Mouse (Mus musculus): ENCODE data around the gene Zfp979. TPM values are rescaled to one million over a fixed set of nuclear protein-coding genes. Genes with fewer than 3 reads are reported as not detected.
"Not testable (repeated sequence)": the region's sequence is repeated elsewhere in the genome, so short reads cannot be mapped to it uniquely, and the experiment has no call there.

Gene Zfp979
- polyA plus RNA-seq, 1 experiment from 2014 or later, result 3.2 TPM

- 58% methylated on average over 2 of the region's 2 CpGs for WGBS
- no peak overlapping the region for H3K9ac ChIP-seq (ENCODE audit: low read depth, low read length)
Measured at GRCm38 (mm10) chr4:147598831-147599230, 43.5 kb downstream of the Zfp979 start.

GRCm38 (mm10) chr4:147597685-147598084 lies 44.6 kb downstream of the Zfp979 start:
- Histone ChIP-seq H3K27ac (ENCODE audit: low read depth, low read length) (no peak overlapping the region), H3K27me3 (ENCODE audit: control insufficient read depth, insufficient read depth, low read length) (no peaks in the 10 kb centered on the region), H3K9ac (ENCODE audit: low read depth, low read length) (no peak overlapping the region), H3K4me1 (replicated peaks; ENCODE audit: control insufficient read depth, insufficient read depth, low read length) (no peaks in the 10 kb centered on the region), H3K36me3 (ENCODE audit: control insufficient read depth, insufficient read depth, low read length) (no peaks in the 10 kb centered on the region), H3K4me3 (ENCODE audit: low read depth, low read length) (no peak overlapping the region), H3K4me2 (replicated peaks; ENCODE audit: low read depth, low read length) (no peak overlapping the region), H3K9me3 (ENCODE audit: control insufficient read depth, low read length) (peaks cover 3% of the 10 kb centered on the region; the same call in 1 of the 2 replicates)
- no peak for DNase-seq (ENCODE audit: low spot score)
- 55% methylated on average over 1 of the region's 1 CpGs for WGBS
- no peak for ATAC-seq (ENCODE audit: low FRiP score)

More at GRCm38 (mm10) chr4:147598831-147599230, 43.5 kb downstream of the Zfp979 start:
- Histone ChIP-seq H3K4me1 (replicated peaks; ENCODE audit: control insufficient read depth, insufficient read depth, low read length) (no peaks in the 10 kb centered on the region), H3K9me3 (ENCODE audit: control insufficient read depth, low read length) (peaks cover 3% of the 10 kb centered on the region; the same call in 1 of the 2 replicates), H3K4me2 (replicated peaks; ENCODE audit: low read depth, low read length) (no peak overlapping the region), H3K4me3 (ENCODE audit: low read depth, low read length) (no peak overlapping the region), H3K27ac (ENCODE audit: low read depth, low read length) (no peak overlapping the region), H3K27me3 (ENCODE audit: control insufficient read depth, insufficient read depth, low read length) (no peaks in the 10 kb centered on the region), H3K36me3 (ENCODE audit: control insufficient read depth, insufficient read depth, low read length) (no peaks in the 10 kb centered on the region)
- DNase-seq (ENCODE audit: low spot score) (no peak), ATAC-seq (ENCODE audit: low FRiP score) (peak; percentile 35; the same call in 1 of the 2 replicates)

GRCm38 (mm10) chr4:147594630-147595029 lies 47.7 kb downstream of the Zfp979 start:
- not testable (repeated sequence) for H3K27ac ChIP-seq (ENCODE audit: low read depth, low read length); H3K4me3 ChIP-seq (ENCODE audit: low read depth, low read length); H3K4me2 ChIP-seq (replicated peaks; ENCODE audit: low read depth, low read length); ATAC-seq (ENCODE audit: low FRiP score); H3K36me3 ChIP-seq (ENCODE audit: control insufficient read depth, insufficient read depth, low read length); H3K4me1 ChIP-seq (replicated peaks; ENCODE audit: control insufficient read depth, insufficient read depth, low read length); H3K9me3 ChIP-seq (ENCODE audit: control insufficient read depth, low read length); H3K9ac ChIP-seq (ENCODE audit: low read depth, low read length); H3K27me3 ChIP-seq (ENCODE audit: control insufficient read depth, insufficient read depth, low read length); DNase-seq (ENCODE audit: low spot score)
- 86% methylated on average over 3 of the region's 3 CpGs for WGBS

- no peak overlapping the region for H3K4me2 ChIP-seq (replicated peaks; ENCODE audit: low read depth, low read length)
- H3K27me3 ChIP-seq (ENCODE audit: control insufficient read depth, insufficient read depth, low read length), result no peaks in the 10 kb centered on the region
- H3K9me3 ChIP-seq (ENCODE audit: control insufficient read depth, low read length), result peaks cover 3% of the 10 kb centered on the region
- no peak for DNase-seq (ENCODE audit: low spot score)
- no peak overlapping the region for H3K4me3 ChIP-seq (ENCODE audit: low read depth, low read length)
- H3K9ac ChIP-seq (ENCODE audit: low read depth, low read length), result no peak overlapping the region
- ATAC-seq (ENCODE audit: low FRiP score), result peak; percentile 57; the same call in 1 of the 2 replicates
- no peak overlapping the region for H3K27ac ChIP-seq (ENCODE audit: low read depth, low read length)
- no peaks in the 10 kb centered on the region for H3K36me3 ChIP-seq (ENCODE audit: control insufficient read depth, insufficient read depth, low read length)
- H3K4me1 ChIP-seq (replicated peaks; ENCODE audit: control insufficient read depth, insufficient read depth, low read length), result no peaks in the 10 kb centered on the region
- 61% methylated on average over 1 of the region's 1 CpGs for WGBS
Measured at GRCm38 (mm10) chr4:147586511-147587473, 55.5 kb downstream of the Zfp979 start.

DNA sequence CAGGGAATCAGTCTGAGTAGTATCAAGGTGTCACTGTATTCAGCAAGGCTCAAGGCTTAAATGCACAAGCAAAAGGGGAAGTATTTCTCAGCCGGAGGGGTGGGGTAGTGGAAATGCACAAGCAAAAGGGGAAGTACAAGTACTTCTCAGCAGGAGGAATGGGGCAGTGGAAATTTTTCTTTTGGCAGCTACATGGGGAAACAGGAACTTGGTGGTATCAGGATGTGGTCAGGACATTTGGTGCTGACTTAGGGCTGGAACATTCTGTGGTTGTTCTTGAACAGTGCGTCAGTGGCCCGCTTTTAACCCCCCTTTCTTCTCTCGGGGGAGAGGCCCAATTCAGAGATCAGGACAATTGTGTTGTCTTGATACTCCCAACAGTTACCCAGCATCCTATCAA lies 62.9 kb downstream of the Zfp979 start:
- H3K9me3 ChIP-seq (ENCODE audit: control insufficient read depth, low read length); H3K36me3 ChIP-seq (ENCODE audit: control insufficient read depth, insufficient read depth, low read length); H3K4me3 ChIP-seq (ENCODE audit: low read depth, low read length); H3K9ac ChIP-seq (ENCODE audit: low read depth, low read length); H3K4me2 ChIP-seq (replicated peaks; ENCODE audit: low read depth, low read length); ATAC-seq (ENCODE audit: low FRiP score); H3K27me3 ChIP-seq (ENCODE audit: control insufficient read depth, insufficient read depth, low read length); DNase-seq (ENCODE audit: low spot score); H3K4me1 ChIP-seq (replicated peaks; ENCODE audit: control insufficient read depth, insufficient read depth, low read length); H3K27ac ChIP-seq (ENCODE audit: low read depth, low read length): not testable (repeated sequence)
- 92% methylated on average over 4 of the region's 4 CpGs for WGBS

DNA sequence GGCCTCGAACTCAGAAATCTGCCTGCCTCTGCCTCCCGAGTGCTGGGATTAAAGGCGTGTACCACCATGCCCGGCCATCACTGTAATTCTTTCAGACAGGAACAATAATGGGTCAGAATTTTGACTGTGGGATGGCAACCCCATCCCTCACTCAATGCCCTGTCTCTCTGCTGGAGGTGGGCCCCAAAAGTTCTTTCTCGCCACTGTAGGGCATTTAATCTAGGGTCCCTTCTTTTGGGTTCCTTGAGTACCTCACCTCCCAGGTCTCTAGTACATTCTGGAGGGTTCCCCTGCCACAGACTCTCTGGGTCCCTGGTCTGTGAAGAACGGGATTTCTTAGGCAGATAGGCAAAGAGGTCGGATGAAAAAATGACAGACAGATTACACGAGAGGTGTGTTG lies 71.2 kb downstream of the Zfp979 start:
- H3K4me1 ChIP-seq (replicated peaks; ENCODE audit: control insufficient read depth, insufficient read depth, low read length); H3K36me3 ChIP-seq (ENCODE audit: control insufficient read depth, insufficient read depth, low read length); H3K27ac ChIP-seq (ENCODE audit: low read depth, low read length); H3K27me3 ChIP-seq (ENCODE audit: control insufficient read depth, insufficient read depth, low read length); H3K4me3 ChIP-seq (ENCODE audit: low read depth, low read length); H3K9ac ChIP-seq (ENCODE audit: low read depth, low read length); H3K4me2 ChIP-seq (replicated peaks; ENCODE audit: low read depth, low read length); H3K9me3 ChIP-seq (ENCODE audit: control insufficient read depth, low read length); DNase-seq (ENCODE audit: low spot score): not testable (repeated sequence)
- 0 out of 2 replicates have a peak, but pooled peaks have one; percentile 12 for ATAC-seq (ENCODE audit: low FRiP score)
- WGBS, result 87% methylated on average over 8 of the region's 8 CpGs

DNA sequence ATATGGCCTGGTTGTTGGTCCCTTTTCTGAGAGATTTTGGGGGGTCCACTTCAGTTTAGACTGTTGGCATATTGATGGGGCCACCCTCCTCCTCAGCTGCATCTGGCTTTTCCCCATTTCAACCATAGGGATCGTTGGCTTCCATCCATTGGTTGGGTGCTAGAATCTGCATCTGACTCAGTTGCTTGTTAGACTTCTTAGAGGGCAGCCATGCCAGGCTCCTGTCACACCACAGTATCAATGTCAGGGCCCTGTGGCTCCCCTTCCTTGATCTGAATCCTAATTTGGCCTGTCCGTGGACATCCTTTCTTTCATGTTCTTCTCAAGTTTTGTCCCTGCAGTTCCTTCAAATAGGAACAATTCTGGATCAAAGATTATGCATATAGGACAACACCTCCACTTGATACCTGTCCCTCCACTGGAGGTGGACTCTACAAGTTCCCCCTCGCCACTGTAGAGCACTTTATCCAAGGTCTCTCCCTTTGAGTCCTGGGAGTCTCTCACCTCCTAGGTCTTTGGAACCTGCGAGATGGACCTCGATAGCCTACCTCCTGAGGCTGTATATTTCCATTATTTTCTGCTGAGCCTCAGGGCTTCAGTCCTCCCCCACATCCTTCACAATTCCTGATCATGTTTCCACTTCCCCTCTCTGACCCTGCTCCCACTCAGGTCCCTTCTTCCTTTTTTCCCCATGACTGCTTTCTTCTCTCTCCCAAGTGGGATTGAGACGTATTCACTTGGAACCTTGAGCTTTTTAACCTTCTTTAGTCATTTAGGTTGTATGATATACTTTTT lies 76.7 kb downstream of the Zfp979 start:
- H3K4me3 ChIP-seq (ENCODE audit: low read depth, low read length), result no peak overlapping the region
- no peaks in the 10 kb centered on the region for H3K36me3 ChIP-seq (ENCODE audit: control insufficient read depth, insufficient read depth, low read length)
- no peak overlapping the region for H3K9ac ChIP-seq (ENCODE audit: low read depth, low read length)
- no peak overlapping the region for H3K27ac ChIP-seq (ENCODE audit: low read depth, low read length)
- peak; percentile 51 for ATAC-seq (ENCODE audit: low FRiP score)
- H3K4me1 ChIP-seq (replicated peaks; ENCODE audit: control insufficient read depth, insufficient read depth, low read length), result no peaks in the 10 kb centered on the region
- H3K27me3 ChIP-seq (ENCODE audit: control insufficient read depth, insufficient read depth, low read length), result no peaks in the 10 kb centered on the region
- no peaks in the 10 kb centered on the region for H3K9me3 ChIP-seq (ENCODE audit: control insufficient read depth, low read length)
- WGBS, result 68% methylated on average over 6 of the region's 6 CpGs
- DNase-seq (ENCODE audit: low spot score), result no peak
- no peak overlapping the region for H3K4me2 ChIP-seq (replicated peaks; ENCODE audit: low read depth, low read length)

All from hindbrain, embryonic 11.5 days (tissue).